Mouse (Mus musculus) MEL (cell line): ENCODE results near the gene Qrich1.

Experiments used
- CTCF ChIP-seq, 3 experiments: IDR thresholded peaks in 2 of 3; conservative IDR thresholded peaks in 1 of 3; 2 replicates each; pipeline ENCODE4 v1.5.1; 2011 to 2012; ENCODE audit warnings: low read length in 3 of 3, low read depth in 2 of 3, mild to moderate bottlenecking in 2 of 3, improper control_type of control experiment in 1 of 3, inconsistent platforms in 1 of 3, mixed read lengths in 1 of 3, moderate library complexity in 1 of 3; ENCODE audit not compliant: control insufficient read depth in 1 of 3, insufficient read depth in 1 of 3, poor library complexity in 1 of 3, severe bottlenecking in 1 of 3
- NELFE ChIP-seq: IDR thresholded peaks from 2 replicates; pipeline ENCODE4 v1.6.1; 2011; ENCODE audit warnings: low read depth, low read length, improper control_type of control experiment
- ZMIZ1 ChIP-seq: IDR thresholded peaks from 2 replicates; pipeline ENCODE4 v1.6.1; 2012; ENCODE audit warnings: low read depth, mild to moderate bottlenecking, inconsistent platforms, low read length, improper control_type of control experiment, moderate library complexity

- TF ChIP-seq NELFE (no peak), CTCF (IDR thresholded peaks at IDR 0.05 in 2 of 3, conservative IDR thresholded peaks at IDR 0.05 in 1 of 3; ENCODE audit: control insufficient read depth in 1 of 3, insufficient read depth in 1 of 3, low read depth in 2 of 3, low read length in 3 of 3, poor library complexity in 1 of 3, severe bottlenecking in 1 of 3) (no peak), ZMIZ1 (no peak)
These were observed 16.7 kb upstream of the Qrich1 start for GRCm38 (mm10) chr9:108499943-108500342.
